Mouse (Mus musculus) MEL (cell line): ENCODE measurements around the gene Tbc1d5.

Source experiments
- CHD2 ChIP-seq: IDR thresholded peaks from 2 replicates; pipeline ENCODE4 v1.6.1; 2011; ENCODE audit warnings: low read length, improper control_type of control experiment
- CTCF ChIP-seq, 3 experiments: IDR thresholded peaks in 2 of 3; conservative IDR thresholded peaks in 1 of 3; 2 replicates each; pipeline ENCODE4 v1.5.1; 2011 to 2012; ENCODE audit warnings: low read length in 3 of 3, low read depth in 2 of 3, mild to moderate bottlenecking in 2 of 3, improper control_type of control experiment in 1 of 3, inconsistent platforms in 1 of 3, mixed read lengths in 1 of 3, moderate library complexity in 1 of 3; ENCODE audit not compliant: control insufficient read depth in 1 of 3, insufficient read depth in 1 of 3, poor library complexity in 1 of 3, severe bottlenecking in 1 of 3
- EP300 ChIP-seq, 2 experiments: IDR thresholded peaks; 2 replicates each; pipeline ENCODE4 v1.6.1; 2011; ENCODE audit warnings: improper control_type of control experiment in 2 of 2, low read length in 2 of 2, low read depth in 1 of 2, mild to moderate bottlenecking in 1 of 2
- MAX ChIP-seq: IDR thresholded peaks from 2 replicates; pipeline ENCODE4 v1.6.1; 2011; ENCODE audit warnings: low read length, improper control_type of control experiment
- MEF2A ChIP-seq: IDR thresholded peaks from 2 replicates; pipeline ENCODE4 v1.6.1; 2014; ENCODE audit warnings: low read depth, mild to moderate bottlenecking, inconsistent platforms, low read length, improper control_type of control experiment; ENCODE audit not compliant: poor library complexity, insufficient replicate concordance, severe bottlenecking; ENCODE audit errors: extremely low read depth
- POLR2A ChIP-seq, 2 experiments: IDR thresholded peaks; 2 replicates each; pipeline ENCODE4 v1.6.1; 2011 to 2012; ENCODE audit warnings: low read length in 2 of 2, mild to moderate bottlenecking in 2 of 2, control low read depth in 1 of 2, improper control_type of control experiment in 1 of 2, low read depth in 1 of 2, moderate library complexity in 1 of 2; ENCODE audit not compliant: control insufficient read depth in 1 of 2, insufficient read depth in 1 of 2, poor library complexity in 1 of 2
- POLR2AphosphoS2 ChIP-seq: IDR thresholded peaks from 2 replicates; pipeline ENCODE4 v1.6.1; 2011; ENCODE audit warnings: low read length, improper control_type of control experiment
- TCF12 ChIP-seq: IDR thresholded peaks from 2 replicates; pipeline ENCODE4 v1.6.1; 2014; ENCODE audit warnings: low read depth, mild to moderate bottlenecking, inconsistent platforms, low read length, improper control_type of control experiment, moderate library complexity
- USF1 ChIP-seq: IDR thresholded peaks from 2 replicates; pipeline ENCODE4 v1.6.1; 2014; ENCODE audit warnings: low read depth, mild to moderate bottlenecking, inconsistent platforms, low read length, improper control_type of control experiment, moderate library complexity
- ZC3H11A ChIP-seq: IDR thresholded peaks from 2 replicates; pipeline ENCODE4 v1.6.1; 2012; ENCODE audit warnings: low read depth, mild to moderate bottlenecking, inconsistent platforms, low read length, improper control_type of control experiment

DNA sequence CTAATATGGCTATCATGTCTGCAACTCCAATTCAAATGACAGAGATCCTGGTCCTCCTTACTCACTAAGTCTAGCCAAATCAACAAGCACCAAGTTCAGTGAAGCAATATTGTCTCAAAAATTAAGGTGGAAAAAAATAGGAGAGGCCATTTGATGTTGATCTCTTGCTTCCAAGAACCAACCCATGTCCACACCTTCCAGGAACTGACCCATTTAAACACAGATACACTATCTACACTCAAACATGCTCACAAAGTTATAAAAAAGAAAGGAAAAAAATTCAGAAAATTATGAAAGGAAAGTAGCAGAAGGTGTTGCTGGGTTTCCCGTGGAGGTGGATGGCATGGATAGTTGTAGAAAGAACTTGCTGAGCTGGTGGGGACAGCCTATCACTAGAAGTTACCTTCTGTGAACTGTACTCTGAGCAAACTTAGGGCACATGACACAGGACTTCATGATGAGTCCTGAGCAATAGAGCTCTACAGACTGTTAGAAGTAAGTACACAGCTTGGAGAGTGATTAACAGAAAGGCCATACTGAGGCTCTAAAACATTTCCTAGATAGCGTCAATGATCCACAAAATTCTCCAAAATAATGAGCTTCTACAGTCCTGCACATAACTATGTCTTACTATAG, 188.3 kb downstream of the Tbc1d5 start:
- no peak for TF ChIP-seq CTCF (IDR thresholded peaks at IDR 0.05 in 2 of 3, conservative IDR thresholded peaks at IDR 0.05 in 1 of 3; ENCODE audit: control insufficient read depth in 1 of 3, insufficient read depth in 1 of 3, low read depth in 2 of 3, low read length in 3 of 3, poor library complexity in 1 of 3, severe bottlenecking in 1 of 3)
- TF ChIP-seq POLR2AphosphoS2: no peak
- TF ChIP-seq EP300 (IDR thresholded peaks at IDR 0.05; ENCODE audit: low read depth in 1 of 2, low read length in 2 of 2): no peak
- no peak for TF ChIP-seq MAX
- no peak for TF ChIP-seq POLR2A (IDR thresholded peaks at IDR 0.05; ENCODE audit: control insufficient read depth in 1 of 2, insufficient read depth in 1 of 2, low read depth in 1 of 2, low read length in 2 of 2, poor library complexity in 1 of 2)
- TF ChIP-seq MEF2A: no peak
- TF ChIP-seq CHD2: no peak
- TF ChIP-seq ZC3H11A: no peak
- TF ChIP-seq USF1: no peak
- TF ChIP-seq TCF12: no peak
